Mouse (Mus musculus) c-Kit-positive CD71-negative TER-119-negative erythroid progenitor cells, embryonic 14.5 days (primary cell): ENCODE results near the gene Kdm3a.

ENCODE experiments used
- DNase-seq: peaks from one replicate; pipeline ENCODE4 v3.0.0-alpha.2; 2013; ENCODE audit warnings: low read depth

The Kdm3a gene

GRCm38 (mm10) chr6:71632829-71633662 lies at the start of gene Kdm3a:
Kdm3a (minus strand) TSS chr6:71632990.
- peak; percentile 98 for DNase-seq

GRCm38 (mm10) chr6:71678891-71679290 lies 46.1 kb upstream of the Kdm3a start:
- no peak for DNase-seq

- DNase-seq = no peak
These were observed 40.4 kb upstream of the Kdm3a start for GRCm38 (mm10) chr6:71673166-71673565.

- DNase-seq = no peak
These were observed 31.7 kb upstream of the Kdm3a start for GRCm38 (mm10) chr6:71664511-71664910.

GRCm38 (mm10) chr6:71658290-71658689 lies 25.5 kb upstream of the Kdm3a start:
- no peak for DNase-seq

GRCm38 (mm10) chr6:71655835-71656234 lies 23.0 kb upstream of the Kdm3a start:
- DNase-seq = no peak

GRCm38 (mm10) chr6:71651868-71652267 lies 19.1 kb upstream of the Kdm3a start:
- no peak for DNase-seq

GRCm38 (mm10) chr6:71632486-71632828 lies 333 bp downstream of the Kdm3a start:
- no peak for DNase-seq

- DNase-seq = no peak
These were observed 906 bp downstream of the Kdm3a start for GRCm38 (mm10) chr6:71631706-71632461.

GRCm38 (mm10) chr6:71631196-71631595 lies 1.6 kb downstream of the Kdm3a start:
- DNase-seq = no peak

- no peak for DNase-seq
These were observed 5.5 kb downstream of the Kdm3a start for GRCm38 (mm10) chr6:71627325-71627724.

- DNase-seq = no peak
These were observed 6.8 kb downstream of the Kdm3a start for GRCm38 (mm10) chr6:71625984-71626383.

- no peak for DNase-seq
These were observed 8.1 kb downstream of the Kdm3a start for GRCm38 (mm10) chr6:71624723-71625122.

GRCm38 (mm10) chr6:71621981-71622380 lies 10.8 kb downstream of the Kdm3a start:
- no peak for DNase-seq

GRCm38 (mm10) chr6:71621551-71621950 lies 11.2 kb downstream of the Kdm3a start:
- DNase-seq = no peak

- DNase-seq = no peak
These were observed 15.8 kb downstream of the Kdm3a start for GRCm38 (mm10) chr6:71616959-71617358.

GRCm38 (mm10) chr6:71613225-71613624 lies 19.6 kb downstream of the Kdm3a start:
- DNase-seq = no peak

GRCm38 (mm10) chr6:71609968-71610367 lies 22.8 kb downstream of the Kdm3a start:
- no peak for DNase-seq

- DNase-seq = no peak
These were observed 23.8 kb downstream of the Kdm3a start for GRCm38 (mm10) chr6:71608994-71609393.

GRCm38 (mm10) chr6:71607756-71608155 lies 25.0 kb downstream of the Kdm3a start:
- no peak for DNase-seq

GRCm38 (mm10) chr6:71590154-71590553 lies 42.6 kb downstream of the Kdm3a start:
- no peak for DNase-seq

- no peak for DNase-seq
These were observed 43.4 kb downstream of the Kdm3a start for GRCm38 (mm10) chr6:71589401-71589800.

- no peak for DNase-seq
These were observed 49.6 kb downstream of the Kdm3a start for GRCm38 (mm10) chr6:71583198-71583597.
